Mouse (Mus musculus): ENCODE data around the gene Timp2. TPM values are rescaled to one million over a fixed set of nuclear protein-coding genes. Genes with fewer than 3 reads are reported as not detected.
A peak's percentile ranks its signal among the peaks of the same experiment; 100 is the strongest.

Gene Timp2
- total RNA-seq, 1 experiment from 2014 or later, result 51.2 TPM

DNA sequence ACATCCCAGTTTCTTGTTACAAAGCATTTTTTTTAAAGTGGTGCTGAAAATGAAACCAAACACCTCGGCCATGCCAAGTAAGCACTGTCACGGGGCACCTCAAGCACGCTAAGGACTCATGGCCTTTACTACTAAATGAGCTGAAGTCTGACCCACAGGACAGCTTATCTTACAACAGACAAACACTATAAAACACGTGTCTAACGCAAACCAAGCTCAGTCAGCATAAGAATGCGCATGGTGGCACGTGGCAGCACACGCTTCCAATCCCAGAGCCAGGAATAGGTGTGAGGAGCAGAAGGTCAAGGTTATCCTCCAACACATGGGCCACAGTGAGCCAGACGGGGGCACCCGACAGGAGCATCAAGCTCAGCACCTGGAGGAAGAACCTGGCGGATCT lies 89.9 kb downstream of the Timp2 start:
- ATAC-seq (ENCODE audit: extremely low read depth, insufficient number of reproducible peaks, low FRiP score, poor library complexity, severe bottlenecking), result no peak

DNA sequence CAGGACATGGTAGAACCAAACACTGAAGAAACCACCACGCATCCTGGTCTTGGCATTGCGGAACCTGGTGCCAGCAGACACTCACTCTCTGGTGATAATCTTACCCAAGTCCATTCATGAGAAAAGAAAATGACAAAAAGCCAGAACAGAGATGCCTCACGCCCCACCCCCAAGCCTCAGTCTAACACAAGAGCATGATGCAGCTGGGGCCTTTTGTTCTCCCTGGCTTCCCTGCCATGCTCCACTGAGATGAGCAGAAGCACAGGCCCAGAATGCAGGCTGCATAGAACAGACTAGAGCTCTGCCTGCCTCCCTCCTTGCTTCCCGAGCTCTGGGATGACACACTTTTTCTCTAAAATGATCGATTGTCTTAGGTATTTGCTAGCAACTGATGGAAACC lies 92.4 kb downstream of the Timp2 start:
- ATAC-seq (ENCODE audit: extremely low read depth, insufficient number of reproducible peaks, low FRiP score, poor library complexity, severe bottlenecking), result no peak

DNA sequence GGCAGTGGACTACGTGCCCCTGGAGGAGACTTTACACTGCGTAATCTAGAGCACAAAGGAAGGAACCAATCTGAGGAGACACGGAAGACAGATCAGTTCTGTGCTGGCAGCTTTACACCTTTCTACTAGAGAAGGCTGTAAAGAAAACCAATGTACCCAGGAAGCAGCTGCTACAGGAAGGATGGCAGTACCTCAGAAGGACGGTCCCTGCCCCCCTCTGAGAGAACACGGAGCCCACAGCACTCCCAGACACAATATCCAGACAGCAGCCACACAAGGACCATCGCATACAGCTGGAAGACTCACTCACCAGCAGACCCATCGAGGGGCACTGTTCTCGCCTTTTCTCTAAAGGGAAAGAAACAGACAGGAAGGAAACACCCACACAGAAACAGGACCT lies 95.5 kb downstream of the Timp2 start:
- peak; percentile 51 for ATAC-seq (ENCODE audit: extremely low read depth, insufficient number of reproducible peaks, low FRiP score, poor library complexity, severe bottlenecking)

DNA sequence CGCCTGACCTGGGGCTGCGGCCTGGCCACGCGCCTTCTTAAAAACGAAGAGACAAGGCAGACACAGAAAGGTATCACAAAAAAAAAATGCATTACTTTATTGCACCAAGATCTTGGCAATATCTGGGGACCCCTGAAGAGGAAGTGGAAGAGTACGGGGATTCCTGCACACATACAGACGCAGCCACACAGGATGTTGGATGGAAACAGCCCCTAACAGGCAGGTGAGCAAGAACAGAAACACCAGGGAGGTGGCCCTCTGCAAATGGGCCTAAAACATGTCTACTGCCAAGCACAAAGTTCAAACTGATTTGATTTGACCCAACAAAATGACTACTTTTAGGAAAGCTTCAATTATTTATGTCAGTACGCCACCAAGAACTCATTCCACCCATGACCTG lies 96.0 kb downstream of the Timp2 start:
- ATAC-seq (ENCODE audit: extremely low read depth, insufficient number of reproducible peaks, low FRiP score, poor library complexity, severe bottlenecking), result no peak

DNA sequence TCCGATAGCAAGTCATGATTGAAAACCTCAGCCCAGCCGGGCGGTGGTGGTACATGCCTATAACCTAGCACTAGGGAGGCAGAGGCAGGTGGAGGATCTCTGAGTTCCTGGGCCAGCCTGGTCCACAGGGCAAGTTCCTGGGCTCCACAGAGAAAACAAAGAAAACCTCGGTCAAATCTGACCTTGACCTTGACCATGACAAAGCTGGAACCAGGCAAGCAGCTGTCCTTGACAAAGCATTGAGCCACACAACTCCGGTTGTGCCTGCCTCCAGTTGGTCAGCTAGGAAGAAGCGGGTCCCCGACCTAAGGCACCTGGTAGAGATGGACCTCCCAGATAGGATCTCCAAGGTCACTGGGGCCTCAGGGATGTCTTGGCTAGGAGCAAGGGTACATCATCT lies 99.2 kb downstream of the Timp2 start:
- ATAC-seq (ENCODE audit: extremely low read depth, insufficient number of reproducible peaks, low FRiP score, poor library complexity, severe bottlenecking), result no peak

DNA sequence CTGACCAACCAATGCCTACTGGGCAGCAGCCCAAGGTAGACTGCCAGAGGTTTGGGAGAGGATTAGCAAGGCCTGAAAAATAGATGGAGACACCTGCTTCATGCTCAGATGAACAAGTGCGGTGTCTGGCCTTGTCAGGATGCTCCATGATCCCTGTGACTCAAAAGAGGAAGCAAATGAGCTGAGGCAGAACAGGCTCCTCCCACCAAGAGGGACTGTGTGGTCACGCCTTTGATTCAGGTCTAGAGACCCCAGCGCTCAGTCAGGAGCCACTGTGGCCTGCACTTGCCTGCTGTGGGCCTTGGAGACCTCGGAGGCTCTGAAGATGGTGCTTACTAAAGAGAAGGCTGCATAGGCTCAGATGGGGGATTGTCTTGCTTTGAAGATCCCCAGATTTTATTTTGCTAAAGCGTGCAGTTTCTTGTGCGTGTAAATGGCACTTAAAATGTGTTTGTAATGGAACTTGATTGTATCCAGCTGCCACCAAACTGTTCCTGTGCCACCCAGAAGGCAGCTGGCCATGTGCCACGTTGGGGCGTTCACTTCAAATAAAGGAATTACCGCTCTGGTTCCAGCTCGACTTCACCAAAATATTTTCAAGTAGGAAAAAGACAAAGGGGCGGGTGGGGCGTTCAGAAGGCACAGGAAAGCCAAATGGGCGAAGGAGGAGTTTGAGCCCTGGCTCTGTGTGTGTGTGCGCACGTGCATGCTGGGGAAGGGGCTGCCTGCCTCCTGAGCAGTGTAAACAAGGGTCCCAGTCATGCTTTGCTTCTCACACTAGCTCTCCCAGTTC lies 101.2 kb downstream of the Timp2 start:
- peak; percentile 69 for ATAC-seq (ENCODE audit: extremely low read depth, insufficient number of reproducible peaks, low FRiP score, poor library complexity, severe bottlenecking)

DNA sequence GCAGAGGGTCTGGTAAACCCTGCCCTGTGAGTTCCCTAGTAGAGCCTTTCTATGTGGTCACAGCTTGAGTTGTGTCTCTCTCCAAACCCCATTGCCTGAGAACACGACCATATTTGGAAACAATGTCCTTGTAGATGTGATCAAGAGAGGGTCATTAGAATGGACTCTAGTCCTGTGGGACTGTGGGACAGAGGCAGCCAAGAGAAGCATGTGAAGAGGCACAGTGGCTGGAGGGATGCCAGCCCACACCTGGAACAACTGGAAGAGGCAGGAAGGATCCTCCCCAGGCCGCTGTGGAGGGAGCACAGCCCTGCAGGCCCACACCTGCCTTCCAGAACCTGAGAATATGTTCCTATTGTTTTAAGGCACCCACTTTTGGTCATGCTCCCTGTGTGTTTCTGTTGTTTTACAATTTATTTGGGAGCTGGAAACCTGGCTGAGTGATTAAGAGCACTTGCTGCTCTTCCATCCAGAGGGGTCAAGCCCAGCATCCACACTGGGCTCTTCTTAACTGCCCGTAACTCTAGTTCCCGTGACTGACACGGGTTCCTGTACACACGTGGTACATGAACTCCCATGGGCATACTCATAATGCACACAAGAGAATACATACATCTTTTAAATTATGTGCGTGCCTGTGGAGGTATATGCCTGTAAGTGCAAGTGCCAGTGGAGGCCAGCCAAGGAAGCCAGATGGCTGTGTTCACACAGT lies 101.9 kb downstream of the Timp2 start:
- ATAC-seq (ENCODE audit: extremely low read depth, insufficient number of reproducible peaks, low FRiP score, poor library complexity, severe bottlenecking), result no peak

Other genes with a start within 250 kb of the Timp2 start
- 0.86 and 1.3 TPM in 2 replicates for gene Dnah17, start 225.1 kb downstream of the Timp2 start, total RNA-seq (2017)
- 155 and 192 TPM in 2 replicates for gene Cyth1, start 107.1 kb downstream of the Timp2 start, total RNA-seq (2017)
- 20.4 and 26.2 TPM in 2 replicates for gene Usp36, start 65.5 kb downstream of the Timp2 start, total RNA-seq (2017)
- gene Cep295nl, start 13.2 kb downstream of the Timp2 start, total RNA-seq (2017), result 3.9 and 4.4 TPM in 2 replicates
- gene Lgals3bp, start 46.4 kb upstream of the Timp2 start, total RNA-seq (2017), result 16.5 and 16.7 TPM in 2 replicates
- 30.5 and 34.5 TPM in 2 replicates for gene Cant1, start 63.3 kb upstream of the Timp2 start, total RNA-seq (2017)
- gene C1qtnf1, start 72.5 kb upstream of the Timp2 start, total RNA-seq (2017), result not detected in 2 replicates
- 3.0 and 4.8 TPM in 2 replicates for gene Engase, start 121.1 kb upstream of the Timp2 start, total RNA-seq (2017)